Mouse (Mus musculus) heart, embryonic 13.5 days (tissue): Measurements from ENCODE around the gene 2610301B20Rik. TPM values are rescaled to one million over a fixed set of nuclear protein-coding genes. Genes with fewer than 3 reads are reported as not detected.

Experiments used
- ATAC-seq: fragments of 200-750 bp; cut with Nextera tagmentation; 2 replicates; pipeline ENCODE4 v1.8.0; 2017; ENCODE audit warnings: moderate TSS enrichment; ENCODE audit not compliant: insufficient number of reproducible peaks, low FRiP score, low TSS enrichment; ENCODE audit errors: extremely low read depth
- H3K27ac ChIP-seq: fragments of 300-500 bp; sonication (generic); replicated peaks from 2 replicates; pipeline ENCODE4 v1.5.1; 2015; ENCODE audit warnings: moderate library complexity, mild to moderate bottlenecking, inconsistent platforms
- H3K27me3 ChIP-seq: fragments of 300-500 bp; sonication (generic); replicated peaks from 2 replicates; pipeline ENCODE4 v1.6.1; 2015; ENCODE audit warnings: mild to moderate bottlenecking, inconsistent platforms
- H3K36me3 ChIP-seq: fragments of 300-500 bp; sonication (generic); 2 replicates; pipeline ENCODE4 v1.6.1; 2015; ENCODE audit warnings: mild to moderate bottlenecking, inconsistent platforms
- H3K4me1 ChIP-seq: fragments of 300-500 bp; sonication (generic); 2 replicates; pipeline ENCODE4 v1.6.1; 2015; ENCODE audit warnings: inconsistent platforms
- H3K4me2 ChIP-seq: fragments of 300-500 bp; sonication (generic); 2 replicates; pipeline ENCODE4 v1.6.1; 2015; ENCODE audit warnings: inconsistent platforms, mild to moderate bottlenecking, moderate library complexity
- H3K4me3 ChIP-seq: fragments of 300-500 bp; sonication (generic); 2 replicates; pipeline ENCODE4 v1.5.1; 2015; ENCODE audit warnings: moderate library complexity, mild to moderate bottlenecking, inconsistent platforms
- H3K9ac ChIP-seq: fragments of 300-500 bp; sonication (generic); 2 replicates; pipeline ENCODE4 v1.6.1; 2015; ENCODE audit warnings: inconsistent platforms, mild to moderate bottlenecking, moderate library complexity
- H3K9me3 ChIP-seq: fragments of 300-500 bp; sonication (generic); 2 replicates; pipeline ENCODE4 v1.6.1; 2016; ENCODE audit warnings: inconsistent platforms
- WGBS: fragments of 180-500 bp; shearing (Covaris S2); methylation state at CpG from one replicate; pipeline ENCODE4 v1.1.7; 2015; ENCODE audit warnings: mixed read lengths; 5-methylcytosine and 5-hydroxymethylcytosine counted together
- polyA plus RNA-seq: library from polyadenylated mRNA; unstranded; fragments of >200 nt; fragmentation: Nextera tagmentation; extraction: Ambion mirVana; gene quantifications from 2 replicates; pipeline ENCODE4 v1.2.1, GENCODE M21; 2015

Gene 2610301B20Rik
- polyA plus RNA-seq, 1 experiment from 2014 or later, result 21.2 TPM

DNA sequence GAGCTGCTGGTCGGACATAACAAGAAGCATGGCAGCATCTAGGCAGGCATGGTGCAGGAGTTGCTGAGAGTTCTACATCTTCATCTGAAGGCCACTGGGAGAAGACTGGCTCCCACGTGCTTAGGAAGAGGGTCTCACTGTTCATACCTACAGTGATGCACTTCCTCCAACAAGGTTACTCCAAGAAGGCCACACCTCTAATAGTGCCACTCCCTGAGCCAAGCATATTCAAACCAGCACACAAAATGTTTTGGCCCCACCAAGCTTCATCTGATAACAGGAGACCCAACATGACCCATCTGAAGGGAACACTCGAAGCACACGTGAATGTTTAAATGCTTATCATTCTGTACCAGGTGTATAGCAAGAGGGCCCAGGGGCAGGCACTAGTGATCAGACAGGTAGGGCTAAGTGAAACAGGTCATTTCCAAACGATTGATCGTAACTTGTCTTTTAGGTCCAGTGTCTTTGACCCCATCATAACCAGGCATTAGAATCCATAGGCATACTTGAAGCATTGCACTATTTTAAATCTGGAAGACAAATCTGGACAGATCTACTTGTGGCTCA is 37.7 kb downstream of the 2610301B20Rik start:
- no peak for ATAC-seq
- no peak overlapping the region for H3K4me2 ChIP-seq
- H3K9me3 ChIP-seq, result no peaks in the 10 kb centered on the region
- H3K4me1 ChIP-seq, result no peaks in the 10 kb centered on the region; the same call in 1 of the 2 replicates
- peaks cover 4% of the 10 kb centered on the region for H3K27me3 ChIP-seq
- WGBS, result 70% methylated on average over 6 of the region's 6 CpGs
- no peaks in the 10 kb centered on the region for H3K36me3 ChIP-seq
- no peak overlapping the region for H3K27ac ChIP-seq
- H3K9ac ChIP-seq, result no peak overlapping the region
- H3K4me3 ChIP-seq, result no peak overlapping the region

DNA sequence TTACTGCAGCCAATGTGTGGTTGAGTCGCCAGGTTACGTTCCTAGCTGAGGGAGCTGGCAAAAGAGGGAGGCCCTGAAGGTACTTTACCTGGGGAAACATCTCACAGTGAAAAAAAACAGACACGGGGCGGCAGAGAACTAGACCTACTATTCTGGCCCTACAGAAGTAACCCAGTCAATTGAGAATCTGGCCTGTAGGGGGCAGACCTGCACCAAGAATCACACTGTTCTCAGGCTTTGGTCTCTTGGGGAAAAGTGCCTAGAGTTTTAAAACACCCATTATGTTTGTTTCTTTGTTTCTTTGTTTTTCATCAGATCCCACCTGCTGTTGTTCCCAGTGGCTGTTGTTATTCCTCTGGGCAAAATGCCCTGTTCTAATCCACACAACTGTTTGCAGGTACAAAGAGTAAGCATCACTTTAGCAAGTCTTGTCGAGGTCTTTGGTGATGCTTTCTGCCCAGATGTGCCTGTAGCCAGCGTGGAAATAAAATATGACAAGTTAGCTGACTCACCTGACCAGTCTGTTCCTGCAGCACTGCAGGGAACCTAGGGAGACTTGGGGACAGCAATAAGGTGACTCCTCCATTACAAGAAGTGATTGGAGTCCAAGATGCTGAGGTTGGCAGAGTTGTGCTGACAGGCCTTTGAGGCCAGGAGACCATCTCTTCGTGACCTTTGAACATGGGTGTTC is 38.5 kb downstream of the 2610301B20Rik start:
- WGBS, result 24% methylated on average over 7 of the region's 7 CpGs
- no peak for ATAC-seq

DNA sequence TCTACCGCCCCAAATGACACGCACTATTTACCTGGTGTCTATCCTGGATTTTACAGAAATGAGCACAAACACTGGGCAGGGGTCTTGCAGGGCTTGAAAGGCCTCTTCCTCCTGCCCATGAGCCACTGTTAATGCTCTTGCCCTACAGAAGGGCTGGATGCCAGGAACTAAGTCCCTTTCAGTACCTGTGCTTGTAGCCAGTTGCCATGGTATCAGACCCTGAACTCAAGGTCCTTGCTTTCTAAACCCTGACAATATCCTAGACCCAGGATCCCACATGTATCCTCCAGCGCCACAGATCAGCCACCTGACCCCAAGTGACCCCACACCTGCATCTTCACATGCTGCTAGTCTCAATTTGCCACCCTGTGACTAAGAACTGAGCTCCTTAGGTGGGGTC is 39.1 kb downstream of the 2610301B20Rik start:
- Histone ChIP-seq H3K4me1 (peaks cover 4% of the 10 kb centered on the region), H3K4me2 (no peak overlapping the region), H3K9me3 (no peaks in the 10 kb centered on the region), H3K27me3 (no peaks in the 10 kb centered on the region; the same call in none of the 2 replicates), H3K36me3 (no peaks in the 10 kb centered on the region), H3K4me3 (no peak overlapping the region), H3K27ac (no peak overlapping the region), H3K9ac (no peak overlapping the region)
- ATAC-seq, result no peak
- 92% methylated on average over 3 of the region's 3 CpGs for WGBS

More for the DNA sequence above, 38.5 kb downstream of the 2610301B20Rik start:
- Histone ChIP-seq H3K9ac (no peak overlapping the region), H3K27me3 (peaks cover 4% of the 10 kb centered on the region), H3K27ac (no peak overlapping the region), H3K9me3 (no peaks in the 10 kb centered on the region), H3K4me2 (no peak overlapping the region), H3K36me3 (no peaks in the 10 kb centered on the region), H3K4me1 (no peaks in the 10 kb centered on the region; the same call in 1 of the 2 replicates), H3K4me3 (no peak overlapping the region)

DNA sequence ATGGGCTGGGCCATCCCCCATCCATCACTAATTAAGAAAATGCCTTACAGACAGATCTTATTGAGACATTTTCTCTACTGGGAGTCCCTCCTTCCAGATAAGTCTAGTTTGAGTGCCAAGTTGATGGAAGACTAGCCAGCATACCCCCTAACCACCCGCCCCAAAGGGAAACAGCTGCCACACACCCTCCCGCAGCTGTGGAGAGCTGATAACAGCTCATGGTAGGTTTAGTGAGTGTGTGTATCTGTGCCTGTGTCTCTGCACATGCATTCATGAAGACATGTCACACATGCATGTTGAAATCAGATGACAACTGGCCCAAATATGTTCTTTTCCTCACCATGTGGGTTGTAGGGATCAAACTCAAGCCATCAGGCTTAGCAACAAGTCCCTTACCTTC is 40.5 kb downstream of the 2610301B20Rik start:
- Histone ChIP-seq H3K4me1 (peaks cover 17% of the 10 kb centered on the region), H3K9me3 (no peaks in the 10 kb centered on the region), H3K27me3 (no peaks in the 10 kb centered on the region; the same call in none of the 2 replicates), H3K4me2 (no peak overlapping the region), H3K36me3 (no peaks in the 10 kb centered on the region), H3K9ac (no peak overlapping the region), H3K27ac (no peak overlapping the region), H3K4me3 (no peak overlapping the region)
- WGBS, result 27% methylated on average over 2 of the region's 2 CpGs
- ATAC-seq, result no peak

DNA sequence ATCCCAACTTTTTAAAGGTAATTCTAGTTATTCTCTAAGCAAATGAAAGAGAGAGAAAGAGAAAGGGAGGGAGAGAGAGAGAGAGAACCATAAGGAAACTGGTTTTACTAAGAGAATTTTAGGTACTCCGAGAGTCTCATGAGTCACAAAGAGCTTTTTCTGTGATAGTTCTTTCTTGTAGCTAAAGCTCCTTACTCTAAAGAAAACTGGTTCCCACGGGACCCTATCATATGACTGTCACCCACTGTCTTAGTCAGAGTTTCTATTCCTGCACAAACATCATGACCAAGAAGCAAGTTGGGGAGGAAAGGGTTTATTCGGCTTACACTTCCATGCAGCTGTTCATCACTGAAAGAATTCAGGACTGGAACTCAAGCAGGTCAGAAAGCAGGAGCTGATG is 41.0 kb downstream of the 2610301B20Rik start:
- Histone ChIP-seq H3K36me3 (no peaks in the 10 kb centered on the region), H3K27me3 (no peaks in the 10 kb centered on the region; the same call in none of the 2 replicates), H3K9me3 (no peaks in the 10 kb centered on the region), H3K4me3 (no peak overlapping the region), H3K27ac (no peak overlapping the region), H3K9ac (no peak overlapping the region), H3K4me1 (peaks cover 18% of the 10 kb centered on the region), H3K4me2 (no peak overlapping the region)
- 83% methylated on average over 3 of the region's 3 CpGs for WGBS
- ATAC-seq, result no peak

DNA sequence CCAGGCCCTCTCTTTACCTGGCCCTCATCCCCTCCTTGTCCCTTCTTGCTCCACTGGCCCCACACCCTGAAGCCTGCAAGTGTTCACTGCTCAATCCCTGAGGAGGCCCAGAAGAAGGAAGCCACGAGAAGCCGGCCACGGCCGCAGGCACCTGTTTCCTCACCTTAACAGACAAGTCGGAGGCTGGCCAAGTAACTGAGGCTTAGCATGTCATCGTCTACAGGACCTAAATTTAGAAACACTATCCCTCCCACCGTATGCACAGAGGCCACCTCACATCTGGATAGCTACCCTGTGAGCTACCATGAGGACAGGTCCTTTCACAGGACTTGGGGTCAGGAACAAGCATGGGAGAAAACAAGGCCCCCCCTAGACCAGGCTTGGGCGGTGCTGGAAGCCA is 44.1 kb downstream of the 2610301B20Rik start:
- no peaks in the 10 kb centered on the region for H3K36me3 ChIP-seq
- ATAC-seq, result no peak
- no peak overlapping the region for H3K9ac ChIP-seq
- H3K27ac ChIP-seq, result no peak overlapping the region
- H3K27me3 ChIP-seq, result no peaks in the 10 kb centered on the region
- H3K9me3 ChIP-seq, result no peaks in the 10 kb centered on the region
- no peak overlapping the region for H3K4me3 ChIP-seq
- 50% methylated on average over 8 of the region's 8 CpGs for WGBS
- peaks cover 23% of the 10 kb centered on the region for H3K4me1 ChIP-seq
- no peak overlapping the region for H3K4me2 ChIP-seq

DNA sequence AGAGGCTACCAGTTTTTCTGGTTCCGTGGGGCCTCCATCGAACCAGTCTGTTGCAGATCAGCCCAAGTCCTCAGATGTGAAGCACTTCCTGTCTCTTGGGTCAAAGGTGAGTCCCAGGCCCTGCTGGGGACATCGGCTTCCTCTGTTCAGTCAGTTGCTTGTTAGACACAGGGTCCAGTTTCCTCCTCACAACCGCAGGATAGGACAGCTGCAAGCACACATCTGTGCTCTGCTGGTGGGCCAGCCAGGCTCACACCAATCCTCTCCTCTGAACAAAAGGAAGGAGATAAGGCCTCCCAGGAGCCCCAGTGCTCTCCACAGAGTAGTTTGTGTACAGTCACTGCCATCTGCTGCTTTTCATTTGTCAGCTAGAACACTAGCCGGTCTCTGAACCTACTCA is 44.8 kb downstream of the 2610301B20Rik start:
- H3K4me2 ChIP-seq, result no peak overlapping the region
- no peaks in the 10 kb centered on the region for H3K36me3 ChIP-seq
- H3K27me3 ChIP-seq, result no peaks in the 10 kb centered on the region
- no peaks in the 10 kb centered on the region for H3K9me3 ChIP-seq
- H3K4me1 ChIP-seq, result peaks cover 27% of the 10 kb centered on the region
- no peak for ATAC-seq
- H3K27ac ChIP-seq, result no peak overlapping the region
- no peak overlapping the region for H3K4me3 ChIP-seq
- H3K9ac ChIP-seq, result no peak overlapping the region
- WGBS, result 45% methylated on average over 5 of the region's 5 CpGs

DNA sequence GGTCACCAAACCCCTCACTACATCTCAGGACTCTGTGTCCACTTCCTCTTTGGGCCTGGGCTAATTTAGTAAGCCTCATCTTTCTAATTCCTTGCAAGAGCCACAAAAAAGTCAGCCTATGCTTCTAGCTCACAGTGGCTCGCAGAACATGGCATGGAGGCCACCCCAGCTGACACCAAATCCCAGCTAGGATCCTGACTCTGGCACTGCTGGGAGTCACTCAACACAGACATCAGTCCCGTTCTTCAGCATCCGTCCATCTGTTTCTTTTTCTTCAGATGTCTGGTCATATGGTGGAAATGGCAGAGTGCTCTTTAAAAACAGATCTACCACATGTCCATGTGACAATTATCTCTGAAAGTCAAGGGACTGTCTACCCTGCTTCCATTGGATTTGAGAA is 45.2 kb downstream of the 2610301B20Rik start:
- Histone ChIP-seq H3K4me1 (peaks cover 27% of the 10 kb centered on the region), H3K27ac (no peak overlapping the region), H3K27me3 (no peaks in the 10 kb centered on the region), H3K9me3 (no peaks in the 10 kb centered on the region), H3K4me2 (no peak overlapping the region), H3K36me3 (no peaks in the 10 kb centered on the region), H3K9ac (no peak overlapping the region), H3K4me3 (no peak overlapping the region)
- WGBS, result 80% methylated on average over 3 of the region's 3 CpGs
- no peak for ATAC-seq

DNA sequence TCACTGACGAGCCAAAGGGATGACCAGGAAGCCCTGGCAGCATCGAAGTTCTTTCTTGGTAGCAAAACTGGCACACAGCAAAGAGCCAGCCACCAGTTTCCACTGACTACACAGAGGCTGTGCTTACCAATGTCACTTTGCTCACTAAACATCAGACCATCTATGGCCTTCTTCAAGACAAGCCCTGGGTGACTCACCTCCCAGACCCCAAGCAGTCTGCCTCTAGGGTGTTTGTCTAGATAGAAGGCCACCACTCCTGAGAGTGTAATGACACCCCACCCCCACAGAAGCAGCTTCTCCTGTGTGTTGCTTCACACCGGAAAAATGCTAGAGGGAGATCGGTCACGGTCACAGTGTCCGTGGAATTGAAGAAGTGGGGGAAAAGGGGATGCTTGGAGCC is 45.7 kb downstream of the 2610301B20Rik start:
- Histone ChIP-seq H3K27ac (no peak overlapping the region), H3K9ac (no peak overlapping the region), H3K4me2 (no peak overlapping the region), H3K4me1 (peaks cover 27% of the 10 kb centered on the region), H3K27me3 (no peaks in the 10 kb centered on the region), H3K36me3 (no peaks in the 10 kb centered on the region), H3K9me3 (no peaks in the 10 kb centered on the region), H3K4me3 (no peak overlapping the region)
- 81% methylated on average over 6 of the region's 6 CpGs for WGBS
- no peak for ATAC-seq

DNA sequence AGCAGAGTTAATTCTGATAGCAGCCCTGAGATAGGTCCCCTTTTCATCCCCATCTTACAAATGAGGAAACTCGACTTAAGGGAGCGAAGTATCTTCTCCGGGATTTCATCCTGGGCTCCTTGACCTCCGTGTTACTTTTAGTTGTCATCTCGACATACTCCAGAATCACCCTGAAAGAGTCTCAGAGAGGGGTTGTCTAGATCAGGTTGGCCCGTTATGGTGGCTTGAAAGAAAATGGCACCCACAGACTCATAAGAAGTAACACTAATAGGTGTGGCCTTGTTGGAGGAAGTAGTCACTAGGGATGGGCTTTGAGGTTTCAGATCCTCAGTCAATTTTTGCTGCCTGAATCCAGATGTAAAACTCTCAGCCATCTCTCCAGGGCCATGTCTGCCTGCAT is 46.3 kb downstream of the 2610301B20Rik start:
- H3K27me3 ChIP-seq, result no peaks in the 10 kb centered on the region
- no peak overlapping the region for H3K9ac ChIP-seq
- 80% methylated on average over 6 of the region's 6 CpGs for WGBS
- H3K27ac ChIP-seq, result no peak overlapping the region
- H3K4me1 ChIP-seq, result peaks cover 27% of the 10 kb centered on the region
- no peak overlapping the region for H3K4me3 ChIP-seq
- no peak for ATAC-seq
- H3K9me3 ChIP-seq, result no peaks in the 10 kb centered on the region
- H3K36me3 ChIP-seq, result no peaks in the 10 kb centered on the region
- no peak overlapping the region for H3K4me2 ChIP-seq

DNA sequence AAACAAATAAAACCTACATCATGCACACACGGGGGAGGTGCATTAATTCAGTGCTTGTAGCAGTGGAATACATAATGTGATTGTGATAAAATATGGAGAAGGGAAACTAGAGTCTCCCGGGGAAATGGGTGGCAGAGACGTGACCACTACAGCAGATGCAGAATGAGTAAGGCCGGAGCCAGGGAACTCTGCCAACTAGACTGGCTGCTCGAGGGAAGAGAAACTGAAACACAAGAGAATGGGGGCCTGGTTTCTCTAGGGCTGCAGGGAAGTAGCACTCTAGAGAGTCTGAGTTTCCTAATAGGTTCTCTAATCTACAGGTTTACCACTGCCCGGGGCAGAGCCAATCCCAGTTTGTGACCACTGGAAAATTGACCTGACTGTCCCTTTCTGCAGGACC is 48.9 kb downstream of the 2610301B20Rik start:
- Histone ChIP-seq H3K27ac (no peak overlapping the region), H3K36me3 (no peaks in the 10 kb centered on the region), H3K9me3 (no peaks in the 10 kb centered on the region), H3K4me2 (no peak overlapping the region), H3K4me1 (peaks cover 25% of the 10 kb centered on the region), H3K9ac (no peak overlapping the region), H3K27me3 (no peaks in the 10 kb centered on the region), H3K4me3 (no peak overlapping the region)
- no peak for ATAC-seq
- 40% methylated on average over 6 of the region's 6 CpGs for WGBS

DNA sequence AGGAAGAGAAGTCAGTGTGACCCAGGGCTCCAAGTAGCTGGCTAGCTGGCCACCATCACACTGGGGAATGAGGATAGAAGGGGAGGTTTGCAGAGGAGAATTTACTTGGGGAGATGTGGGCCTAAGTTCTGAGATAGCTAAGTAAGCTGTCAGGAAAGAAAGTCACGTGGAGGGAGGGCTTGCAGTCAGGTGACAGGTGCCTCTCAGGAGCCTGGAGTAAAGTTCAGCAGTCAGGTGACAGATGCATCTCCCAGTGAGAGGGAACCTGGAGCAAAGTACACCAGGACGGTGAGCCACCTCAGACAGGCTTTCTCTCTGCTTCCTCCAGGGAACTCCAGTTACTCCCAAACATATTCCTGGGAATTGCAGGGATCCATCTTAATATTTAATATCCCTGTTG is 49.8 kb downstream of the 2610301B20Rik start:
- no peak overlapping the region for H3K4me3 ChIP-seq
- 83% methylated on average over 2 of the region's 2 CpGs for WGBS
- H3K36me3 ChIP-seq, result no peaks in the 10 kb centered on the region
- no peak overlapping the region for H3K4me2 ChIP-seq
- H3K27me3 ChIP-seq, result no peaks in the 10 kb centered on the region
- H3K4me1 ChIP-seq, result peaks cover 16% of the 10 kb centered on the region
- H3K27ac ChIP-seq, result no peak overlapping the region
- no peak overlapping the region for H3K9ac ChIP-seq
- no peaks in the 10 kb centered on the region for H3K9me3 ChIP-seq
- no peak for ATAC-seq
